Mouse (Mus musculus): ENCODE results near the gene Glb1. TPM values are rescaled to one million over a fixed set of nuclear protein-coding genes. Genes with fewer than 3 reads are reported as not detected.
"Not testable (repeated sequence)": the region's sequence is repeated elsewhere in the genome, so short reads cannot be mapped to it uniquely, and the experiment has no call there.

Glb1 gene
- polyA plus RNA-seq, 1 experiment from 2014 or later, result 22.0 TPM

GRCm38 (mm10) chr9:114515364-114515763 lies 114.5 kb downstream of the Glb1 start, which contains the start of gene C130032M10Rik:
Gene C130032M10Rik (plus strand): TSS chr9:114515697.
- H3K36me3 ChIP-seq (replicated peaks), result peaks cover 79% of the 10 kb centered on the region
- H3K4me3 ChIP-seq, result no peak within 1 kb of the TSS
- H3K27me3 ChIP-seq (replicated peaks; ENCODE audit: low read depth, poor library complexity, severe bottlenecking), result no peaks in the 10 kb centered on the region
- DNase-seq (ENCODE audit: low spot score), result no peak
- H3K4me1 ChIP-seq, result peaks cover 14% of the 10 kb centered on the region
- H3K27ac ChIP-seq (replicated peaks), result no peak within 1 kb of the TSS; the same call in 1 of the 2 replicates
- peaks cover 39% of the 10 kb centered on the region for H3K9me3 ChIP-seq
- 87% methylated on average over 11 of the region's 11 CpGs for WGBS

- DNase-seq (ENCODE audit: low spot score), result no peak
- WGBS, result 86% methylated on average over 13 of the region's 13 CpGs
- peaks cover 17% of the 10 kb centered on the region for H3K4me1 ChIP-seq
- H3K27ac ChIP-seq (replicated peaks), result no peak overlapping the region
- peaks cover 18% of the 10 kb centered on the region for H3K9me3 ChIP-seq
- no peaks in the 10 kb centered on the region for H3K27me3 ChIP-seq (replicated peaks; ENCODE audit: low read depth, poor library complexity, severe bottlenecking)
- H3K36me3 ChIP-seq (replicated peaks), result peaks cover 69% of the 10 kb centered on the region
- no peak overlapping the region for H3K4me3 ChIP-seq
Measured at GRCm38 (mm10) chr9:114517924-114518497, 117.1 kb downstream of the Glb1 start.

GRCm38 (mm10) chr9:114518812-114519477 lies 118.1 kb downstream of the Glb1 start:
- no peak for DNase-seq (ENCODE audit: low spot score)
- Histone ChIP-seq H3K4me3 (no peak overlapping the region), H3K4me1 (peaks cover 23% of the 10 kb centered on the region), H3K36me3 (replicated peaks) (peaks cover 68% of the 10 kb centered on the region), H3K9me3 (peaks cover 9% of the 10 kb centered on the region), H3K27me3 (replicated peaks; ENCODE audit: low read depth, poor library complexity, severe bottlenecking) (no peaks in the 10 kb centered on the region), H3K27ac (replicated peaks) (no peak overlapping the region)
- WGBS, result 81% methylated on average over 9 of the region's 9 CpGs

- not testable (repeated sequence) for DNase-seq (ENCODE audit: low spot score); H3K27me3 ChIP-seq (replicated peaks; ENCODE audit: low read depth, poor library complexity, severe bottlenecking); H3K9me3 ChIP-seq; H3K27ac ChIP-seq (replicated peaks); H3K4me3 ChIP-seq
- WGBS, result 79% methylated on average over 4 of the region's 4 CpGs
- peaks cover 66% of the 10 kb centered on the region for H3K36me3 ChIP-seq (replicated peaks)
- H3K4me1 ChIP-seq, result peaks cover 35% of the 10 kb centered on the region
Measured at GRCm38 (mm10) chr9:114520529-114520928, 119.7 kb downstream of the Glb1 start.

GRCm38 (mm10) chr9:114522041-114522440 lies 121.2 kb downstream of the Glb1 start:
- 66% methylated on average over 5 of the region's 5 CpGs for WGBS
- DNase-seq (ENCODE audit: low spot score), result no peak
- peaks cover 50% of the 10 kb centered on the region for H3K36me3 ChIP-seq (replicated peaks)
- H3K9me3 ChIP-seq, result no peaks in the 10 kb centered on the region
- H3K27me3 ChIP-seq (replicated peaks; ENCODE audit: low read depth, poor library complexity, severe bottlenecking), result no peaks in the 10 kb centered on the region
- H3K4me1 ChIP-seq, result peaks cover 48% of the 10 kb centered on the region
- H3K4me3 ChIP-seq, result no peak overlapping the region
- no peak overlapping the region for H3K27ac ChIP-seq (replicated peaks)

GRCm38 (mm10) chr9:114522501-114522900 lies 121.6 kb downstream of the Glb1 start:
- no peak overlapping the region for H3K27ac ChIP-seq (replicated peaks)
- no peaks in the 10 kb centered on the region for H3K9me3 ChIP-seq
- peaks cover 46% of the 10 kb centered on the region for H3K36me3 ChIP-seq (replicated peaks)
- 89% methylated on average over 9 of the region's 9 CpGs for WGBS
- no peak for DNase-seq (ENCODE audit: low spot score)
- H3K4me1 ChIP-seq, result peaks cover 52% of the 10 kb centered on the region
- H3K4me3 ChIP-seq, result no peak overlapping the region
- H3K27me3 ChIP-seq (replicated peaks; ENCODE audit: low read depth, poor library complexity, severe bottlenecking), result no peaks in the 10 kb centered on the region

Other genes starting within 250 kb of the Glb1 start
- gene Bcl2a1c, start 70.9 kb upstream of the Glb1 start, polyA plus RNA-seq (2016; fragmentation: Nextera tagmentation; extraction: Ambion mirVana), result not detected in 2 replicates
- 44.4 and 52.2 TPM in 2 replicates for gene Crtap, start 10.4 kb upstream of the Glb1 start, polyA plus RNA-seq (2016; fragmentation: Nextera tagmentation; extraction: Ambion mirVana)
- 11.8 and 14.1 TPM in 2 replicates for gene Tmppe, start within 50 bp of the Glb1 start, polyA plus RNA-seq (2016; fragmentation: Nextera tagmentation; extraction: Ambion mirVana)
- gene Ccr4, start 103.8 kb downstream of the Glb1 start, polyA plus RNA-seq (2016; fragmentation: Nextera tagmentation; extraction: Ambion mirVana), result 0.10 TPM in 1 of 2 replicates, not detected in the other
- 1.0 and 1.2 TPM in 2 replicates for gene C130032M10Rik, start 114.6 kb downstream of the Glb1 start, polyA plus RNA-seq (2016; fragmentation: Nextera tagmentation; extraction: Ambion mirVana)
- gene Trim71, start 163.3 kb downstream of the Glb1 start, polyA plus RNA-seq (2016; fragmentation: Nextera tagmentation; extraction: Ambion mirVana), result 7.8 and 9.4 TPM in 2 replicates
- 73.2 and 74.3 TPM in 2 replicates for gene Cnot10, start 239.1 kb downstream of the Glb1 start, polyA plus RNA-seq (2016; fragmentation: Nextera tagmentation; extraction: Ambion mirVana)